Mouse (Mus musculus) olfactory bulb, adult 2 months (tissue): ENCODE measurements around the gene Rhbg.

ENCODE experiments used
- CTCF ChIP-seq: fragments of 200-500 bp; IDR thresholded peaks from 2 replicates; pipeline ENCODE4 v1.5.1; 2012; ENCODE audit warnings: low read depth, mild to moderate bottlenecking, low read length, moderate library complexity; ENCODE audit not compliant: insufficient read depth
- POLR2A ChIP-seq: fragments of 200-500 bp; IDR thresholded peaks from 2 replicates; pipeline ENCODE4 v1.6.1; 2012; ENCODE audit warnings: mild to moderate bottlenecking, low read depth, low read length, moderate library complexity; ENCODE audit not compliant: insufficient read depth

GRCm38 (mm10) chr3:88256382-88256781 lies 1.9 kb upstream of the Rhbg start:
- TF ChIP-seq CTCF (no peak), POLR2A (no peak)
